ENCODE assay signal across 19 mouse cellular contexts in genomic region chr10:43672490-43672889, GRCm38 (mm10).
A peak's percentile ranks its signal among the peaks of the same experiment; 100 is the strongest.
DNase-seq lines count a peak whose midpoint lies in the region; ATAC-seq and TF ChIP-seq lines count a peak whose summit lies in the region.
"Had no signal": no experiment of that assay in that cellular context is flagged by ENCODE, and none has a peak within 500 bp of the region (broad histone marks: within the 10 kb centered on the region; RNA-seq: fewer than 3 reads in every experiment).

No protein-coding gene starts in this region.

- in situ Hi-C loops in CH12.LX (cut with MboI; ENCODE audit: low pct_ligation_motif_present, low pct_unique_long_range_greater_than_20kb, low sequenced_read_pairs) = no loop called here

- H3K36me3 ChIP-seq in kidney, embryonic 16.5 days (ENCODE audit: insufficient read depth, low read length) = no peaks in the 10 kb centered on the region
- no peaks in the 10 kb centered on the region for H3K36me3 ChIP-seq in kidney, adult 2 months (ENCODE audit: control insufficient read depth, insufficient read depth, low read length)
- no peaks in the 10 kb centered on the region for H3K36me3 ChIP-seq in CH12.LX (replicated peaks in 1 of 2; ENCODE audit: control insufficient read depth in 1 of 2, insufficient read depth in 1 of 2, low read length in 1 of 2)
- H3K36me3 ChIP-seq in liver, embryonic 15.5 days (replicated peaks) = no peaks in the 10 kb centered on the region
- H3K36me3 ChIP-seq: embryonic facial prominence, embryonic 13.5 days; forebrain, embryonic 12.5 days; hindbrain, embryonic 15.5 days; midbrain, embryonic 12.5 days had no signal

- H3K9ac ChIP-seq in kidney, embryonic 16.5 days (replicated peaks; ENCODE audit: low read length) = no peak overlapping the region
- peak overlapping the region; percentile 23 for H3K9ac ChIP-seq in CH12.LX (ENCODE audit: insufficient read depth, low read depth)
- H3K9ac ChIP-seq in liver, embryonic 15.5 days = no peak overlapping the region
- H3K9ac ChIP-seq: embryonic facial prominence, embryonic 13.5 days; forebrain, embryonic 12.5 days; hindbrain, embryonic 15.5 days; midbrain, embryonic 12.5 days had no signal

- H3K4me1 ChIP-seq in kidney, embryonic 16.5 days (ENCODE audit: insufficient read depth, low read length) = peaks cover 13% of the 10 kb centered on the region
- H3K4me1 ChIP-seq in kidney, adult 2 months (ENCODE audit: control insufficient read depth, insufficient read depth, low read length) = no peaks in the 10 kb centered on the region
- H3K4me1 ChIP-seq in CH12.LX (ENCODE audit: control insufficient read depth in 1 of 2, insufficient read depth in 2 of 2) = peaks cover 4 to 49% of the 10 kb centered on the region in 2 experiments; a peak in 2 of 4 replicates
- peaks cover 6% of the 10 kb centered on the region for H3K4me1 ChIP-seq in bone marrow, adult 2 months (ENCODE audit: control insufficient read depth, insufficient read depth, low read length)
- H3K4me1 ChIP-seq in liver, embryonic 15.5 days (replicated peaks) = peaks cover 89% of the 10 kb centered on the region
- H3K4me1 ChIP-seq: forebrain, embryonic 12.5 days; hindbrain, embryonic 15.5 days; midbrain, embryonic 12.5 days had no signal

- H3K79me2 ChIP-seq in CH12.LX (replicated peaks; ENCODE audit: control insufficient read depth, extremely low read depth, insufficient read depth, poor library complexity, severe bottlenecking) = no peaks in the 10 kb centered on the region

- no peak overlapping the region for H3K4me3 ChIP-seq in kidney, embryonic 16.5 days (ENCODE audit: low read length)
- no peak overlapping the region for H3K4me3 ChIP-seq in kidney, adult 2 months (ENCODE audit: insufficient read depth, low read depth, low read length)
- no peak overlapping the region for H3K4me3 ChIP-seq in CH12.LX (replicated peaks in 1 of 3; ENCODE audit: low read depth in 2 of 3, low read length in 2 of 3, poor library complexity in 1 of 3)
- H3K4me3 ChIP-seq in bone marrow, adult 2 months (replicated peaks; ENCODE audit: control insufficient read depth, low read depth, low read length) = no peak overlapping the region
- H3K4me3 ChIP-seq in liver, embryonic 15.5 days (replicated peaks) = no peak overlapping the region
- H3K4me3 ChIP-seq: embryonic facial prominence, embryonic 13.5 days; forebrain, embryonic 12.5 days; hindbrain, embryonic 15.5 days; midbrain, embryonic 12.5 days had no signal

- H3K27ac ChIP-seq in kidney, embryonic 16.5 days (ENCODE audit: low read length) = peak overlapping the region; percentile 54
- no peak overlapping the region for H3K27ac ChIP-seq in kidney, adult 2 months (ENCODE audit: insufficient read depth, low read depth, low read length)
- H3K27ac ChIP-seq in CH12.LX (ENCODE audit: insufficient read depth, low read depth) = no peak overlapping the region
- peak overlapping the region; percentile 76; the same call in 1 of the 2 replicates for H3K27ac ChIP-seq in bone marrow, adult 2 months (ENCODE audit: control insufficient read depth, insufficient read depth, low read depth, low read length, poor library complexity)
- H3K27ac ChIP-seq in liver, embryonic 15.5 days (replicated peaks) = peak overlapping the region; percentile 48; the same call in 1 of the 2 replicates
- H3K27ac ChIP-seq: embryonic facial prominence, embryonic 13.5 days; forebrain, embryonic 12.5 days; hindbrain, embryonic 15.5 days; midbrain, embryonic 12.5 days had no signal

- DNase-seq in kidney, adult 2 months = no peak
- DNase-seq in CH12.LX (ENCODE audit: extremely low read depth) = peak; percentile 45
- no peak for DNase-seq in heart, adult 18-20 months
- no peak for DNase-seq in right cerebral cortex, postnatal 14 days
- DNase-seq: adrenal gland, postnatal 25 days; cerebellum, postnatal 10 days; kidney, postnatal 4 days; lung, postnatal 10 days; right cerebral cortex, adult 18-20 months; spleen, adult 18-20 months; thymus, postnatal 36 days had no signal

- TF ChIP-seq CTCF in kidney, adult 2 months (conservative IDR thresholded peaks at IDR 0.05; ENCODE audit: insufficient read depth, insufficient read length, low read depth, low read length) = no peak
- TF ChIP-seq CTCF in CH12.LX (conservative IDR thresholded peaks at IDR 0.05 in 1 of 2, IDR thresholded peaks at IDR 0.05 in 1 of 2; ENCODE audit: low read depth in 2 of 2, low read length in 2 of 2) = no peak
- no peak for TF ChIP-seq CTCF in bone marrow, adult 2 months (IDR thresholded peaks at IDR 0.05; ENCODE audit: control insufficient read depth, insufficient read depth, low read length)

- no peak for TF ChIP-seq POLR2A in kidney, adult 2 months (IDR thresholded peaks at IDR 0.05; ENCODE audit: low read depth, low read length)
- TF ChIP-seq POLR2A in CH12.LX (IDR thresholded peaks at IDR 0.05; ENCODE audit: low read depth, low read length) = no peak
- no peak for TF ChIP-seq POLR2A in bone marrow, adult 2 months (IDR thresholded peaks at IDR 0.05; ENCODE audit: borderline replicate concordance, control insufficient read depth, low read depth, low read length)

- H3K9me3 ChIP-seq in kidney, embryonic 16.5 days (ENCODE audit: low read length) = no peaks in the 10 kb centered on the region
- H3K9me3 ChIP-seq in CH12.LX (replicated peaks; ENCODE audit: low read length) = no peaks in the 10 kb centered on the region
- no peaks in the 10 kb centered on the region for H3K9me3 ChIP-seq in liver, embryonic 15.5 days (replicated peaks)
- H3K9me3 ChIP-seq: embryonic facial prominence, embryonic 13.5 days; forebrain, embryonic 12.5 days; hindbrain, embryonic 15.5 days; midbrain, embryonic 12.5 days had no signal

- 0 out of 2 replicates have a peak, but pooled peaks have one; percentile 22 for TF ChIP-seq EP300 in CH12.LX (IDR thresholded peaks at IDR 0.05; ENCODE audit: low read length)

- ATAC-seq in kidney, embryonic 16.5 days (ENCODE audit: low FRiP score, low TSS enrichment) = peak; percentile 52; the same call in 1 of the 2 replicates
- ATAC-seq in liver, embryonic 15.5 days (ENCODE audit: insufficient read depth) = no peak
- ATAC-seq: activated CD4-positive, CD25-positive, alpha-beta regulatory T cell, adult 4 months had no signal

- WGBS in kidney, embryonic 16.5 days = 29% methylated on average over 6 of the region's 6 CpGs
- 51% methylated on average over 6 of the region's 6 CpGs for WGBS in kidney, adult 2 months
- 33% methylated on average over 6 of the region's 6 CpGs for WGBS in bone marrow, adult 2 months
- WGBS in liver, embryonic 15.5 days (ENCODE audit: insufficient replicate concordance) = 45% methylated on average over 6 of the region's 6 CpGs

- H3K27me3 ChIP-seq in kidney, embryonic 16.5 days (ENCODE audit: insufficient read depth, low read length) = no peaks in the 10 kb centered on the region
- H3K27me3 ChIP-seq in kidney, adult 2 months (replicated peaks; ENCODE audit: control insufficient read depth, insufficient read depth, low read length) = no peaks in the 10 kb centered on the region
- no peaks in the 10 kb centered on the region for H3K27me3 ChIP-seq in CH12.LX (replicated peaks)
- no peaks in the 10 kb centered on the region for H3K27me3 ChIP-seq in liver, embryonic 15.5 days
- H3K27me3 ChIP-seq: embryonic facial prominence, embryonic 13.5 days; forebrain, embryonic 12.5 days; hindbrain, embryonic 15.5 days; midbrain, embryonic 12.5 days had no signal

- no peak overlapping the region for H3K4me2 ChIP-seq in kidney, embryonic 16.5 days (replicated peaks; ENCODE audit: low read depth, low read length)
- H3K4me2 ChIP-seq in CH12.LX (ENCODE audit: insufficient read depth, low read depth, poor library complexity, severe bottlenecking) = peak overlapping the region; percentile 16
- no peak overlapping the region for H3K4me2 ChIP-seq in liver, embryonic 15.5 days
- H3K4me2 ChIP-seq: embryonic facial prominence, embryonic 13.5 days; forebrain, embryonic 12.5 days; hindbrain, embryonic 15.5 days; midbrain, embryonic 12.5 days had no signal

- dilution Hi-C loops in CH12.LX (cut with MboI; ENCODE audit: extremely low pct_ligation_motif_present, extremely low pct_unique_long_range_greater_than_20kb, low sequenced_read_pairs) = no loop called here

- TF ChIP-seq RAD21 in CH12.LX (IDR thresholded peaks at IDR 0.05; ENCODE audit: low read depth, low read length) = no peak

TF ChIP-seq in CH12.LX, 34 proteins besides CTCF, POLR2A, EP300 and RAD21:
- 0 out of 2 replicates have a peak, but pooled peaks have one; percentile 49 for TF ChIP-seq TBP (conservative IDR thresholded peaks at IDR 0.05; ENCODE audit: low read depth, low read length)
- no peak for TF ChIP-seq ETS1 (conservative IDR thresholded peaks at IDR 0.05; ENCODE audit: low read depth, low read length)

Comparison
In these comparisons a context has a peak if more than half of its experiments do, and no peak if none do; other contexts are left out.
1. H3K27ac ChIP-seq: peak in kidney, embryonic 16.5 days (single experiment), bone marrow, adult 2 months (single experiment) and liver, embryonic 15.5 days (single experiment); none in kidney, adult 2 months (single experiment) and CH12.LX (single experiment).